Mouse (Mus musculus) limb, embryonic 12.5 days (tissue): ENCODE data around the gene Tmed1. TPM values are rescaled to one million over a fixed set of nuclear protein-coding genes. Genes with fewer than 3 reads are reported as not detected.

Source experiments
- ATAC-seq: fragments of 200-750 bp; cut with Nextera tagmentation; 2 replicates; pipeline ENCODE4 v1.8.0; 2017; ENCODE audit warnings: low read depth, moderate TSS enrichment; ENCODE audit not compliant: insufficient number of reproducible peaks, insufficient read depth, low FRiP score, low TSS enrichment
- H3K27ac ChIP-seq: fragments of 300-500 bp; sonication (generic); 2 replicates; pipeline ENCODE4 v1.5.1; 2016; ENCODE audit warnings: mild to moderate bottlenecking, moderate library complexity
- H3K27me3 ChIP-seq: fragments of 300-500 bp; sonication (generic); 2 replicates; pipeline ENCODE4 v1.6.1; 2016; ENCODE audit warnings: mild to moderate bottlenecking, moderate library complexity
- H3K36me3 ChIP-seq: fragments of 300-500 bp; sonication (generic); 2 replicates; pipeline ENCODE4 v1.6.1; 2016; ENCODE audit warnings: mild to moderate bottlenecking, moderate library complexity
- H3K4me1 ChIP-seq: fragments of 300-500 bp; sonication (generic); replicated peaks from 2 replicates; pipeline ENCODE4 v1.6.1; 2016
- H3K4me2 ChIP-seq: fragments of 300-500 bp; sonication (generic); 2 replicates; pipeline ENCODE4 v1.6.1; 2016; ENCODE audit warnings: mild to moderate bottlenecking, moderate library complexity
- H3K4me3 ChIP-seq: fragments of 300-500 bp; sonication (generic); replicated peaks from 2 replicates; pipeline ENCODE4 v1.5.1; 2016; ENCODE audit warnings: mild to moderate bottlenecking
- H3K9ac ChIP-seq: fragments of 300-500 bp; sonication (generic); replicated peaks from 2 replicates; pipeline ENCODE4 v1.6.1; 2016; ENCODE audit warnings: mild to moderate bottlenecking, moderate library complexity
- H3K9me3 ChIP-seq: fragments of 300-500 bp; sonication (generic); 2 replicates; pipeline ENCODE4 v1.6.1; 2016; ENCODE audit warnings: mild to moderate bottlenecking, moderate library complexity
- WGBS: fragments of 180-500 bp; shearing (Covaris S2); methylation state at CpG from one replicate; pipeline ENCODE4 v1.1.7; 2016; 5-methylcytosine and 5-hydroxymethylcytosine counted together
- polyA plus RNA-seq: library from polyadenylated mRNA; unstranded; fragments of >200 nt; fragmentation: Nextera tagmentation; extraction: Ambion mirVana; gene quantifications from 2 replicates; pipeline ENCODE4 v1.2.1, GENCODE M21; 2016

The Tmed1 gene
- polyA plus RNA-seq, result 108 and 117 TPM in 2 replicates

GRCm38 (mm10) chr9:21509772-21510688 is at the start of gene Tmed1:
Gene Tmed1 (minus strand): TSS chr9:21510252.
- H3K9me3 ChIP-seq, result no peaks in the 10 kb centered on the region
- H3K27me3 ChIP-seq, result no peaks in the 10 kb centered on the region
- peak; percentile 95 for ATAC-seq
- H3K36me3 ChIP-seq, result peaks cover 42% of the 10 kb centered on the region
- H3K4me1 ChIP-seq, result peaks cover 15% of the 10 kb centered on the region
- peak within 1 kb of the TSS; percentile 63 for H3K4me3 ChIP-seq
- WGBS, result under 1% methylated on average over 44 of the region's 44 CpGs
- H3K9ac ChIP-seq, result peak within 1 kb of the TSS; percentile 76
- peak within 1 kb of the TSS; percentile 71 for H3K4me2 ChIP-seq
- peak within 1 kb of the TSS; percentile 89 for H3K27ac ChIP-seq

GRCm38 (mm10) chr9:21559151-21559550 is 49.1 kb upstream of the Tmed1 start:
- H3K4me1 ChIP-seq, result no peaks in the 10 kb centered on the region
- H3K9ac ChIP-seq, result no peak overlapping the region
- H3K4me2 ChIP-seq, result no peak overlapping the region
- ATAC-seq, result no peak
- no peaks in the 10 kb centered on the region for H3K9me3 ChIP-seq
- WGBS, result over 99% methylated on average over 3 of the region's 3 CpGs
- no peak overlapping the region for H3K27ac ChIP-seq
- H3K4me3 ChIP-seq, result no peak overlapping the region
- H3K27me3 ChIP-seq, result no peaks in the 10 kb centered on the region
- H3K36me3 ChIP-seq, result peaks cover 50% of the 10 kb centered on the region

GRCm38 (mm10) chr9:21558366-21558765 is 48.3 kb upstream of the Tmed1 start:
- Histone ChIP-seq H3K4me1 (no peaks in the 10 kb centered on the region), H3K27ac (no peak overlapping the region), H3K4me2 (no peak overlapping the region), H3K9me3 (no peaks in the 10 kb centered on the region), H3K9ac (no peak overlapping the region), H3K4me3 (no peak overlapping the region), H3K36me3 (peaks cover 58% of the 10 kb centered on the region), H3K27me3 (no peaks in the 10 kb centered on the region)
- 95% methylated on average over 4 of the region's 4 CpGs for WGBS
- no peak for ATAC-seq

GRCm38 (mm10) chr9:21557556-21557955 is 47.5 kb upstream of the Tmed1 start:
- 93% methylated on average over 2 of the region's 2 CpGs for WGBS
- H3K36me3 ChIP-seq, result peaks cover 59% of the 10 kb centered on the region
- peak overlapping the region; percentile 50; the same call in 1 of the 2 replicates for H3K27ac ChIP-seq
- H3K9me3 ChIP-seq, result no peaks in the 10 kb centered on the region
- no peaks in the 10 kb centered on the region for H3K27me3 ChIP-seq
- no peak for ATAC-seq
- H3K9ac ChIP-seq, result no peak overlapping the region
- H3K4me2 ChIP-seq, result no peak overlapping the region
- H3K4me3 ChIP-seq, result no peak overlapping the region
- no peaks in the 10 kb centered on the region for H3K4me1 ChIP-seq

GRCm38 (mm10) chr9:21556996-21557395 is 46.9 kb upstream of the Tmed1 start:
- Histone ChIP-seq H3K36me3 (peaks cover 54% of the 10 kb centered on the region), H3K9ac (no peak overlapping the region), H3K4me2 (no peak overlapping the region), H3K9me3 (no peaks in the 10 kb centered on the region), H3K4me1 (no peaks in the 10 kb centered on the region), H3K27ac (no peak overlapping the region), H3K4me3 (no peak overlapping the region), H3K27me3 (no peaks in the 10 kb centered on the region)
- WGBS, result 91% methylated on average over 2 of the region's 2 CpGs
- no peak for ATAC-seq

- no peak overlapping the region for H3K27ac ChIP-seq
- no peak overlapping the region for H3K4me3 ChIP-seq
- ATAC-seq, result no peak
- H3K9ac ChIP-seq, result no peak overlapping the region
- H3K36me3 ChIP-seq, result peaks cover 59% of the 10 kb centered on the region
- no peaks in the 10 kb centered on the region for H3K9me3 ChIP-seq
- H3K27me3 ChIP-seq, result no peaks in the 10 kb centered on the region
- H3K4me2 ChIP-seq, result no peak overlapping the region
- 89% methylated on average over 6 of the region's 6 CpGs for WGBS
- H3K4me1 ChIP-seq, result no peaks in the 10 kb centered on the region
These were observed 45.2 kb upstream of the Tmed1 start for GRCm38 (mm10) chr9:21555198-21555742.

GRCm38 (mm10) chr9:21553607-21554273 is 43.7 kb upstream of the Tmed1 start:
- WGBS, result 83% methylated on average over 6 of the region's 6 CpGs
- H3K27me3 ChIP-seq, result no peaks in the 10 kb centered on the region
- ATAC-seq, result no peak
- H3K4me3 ChIP-seq, result no peak overlapping the region
- no peaks in the 10 kb centered on the region for H3K9me3 ChIP-seq
- H3K4me1 ChIP-seq, result peaks cover 6% of the 10 kb centered on the region
- H3K36me3 ChIP-seq, result peaks cover 59% of the 10 kb centered on the region
- H3K4me2 ChIP-seq, result no peak overlapping the region
- H3K9ac ChIP-seq, result no peak overlapping the region
- no peak overlapping the region for H3K27ac ChIP-seq

- H3K27me3 ChIP-seq, result no peaks in the 10 kb centered on the region
- no peak overlapping the region for H3K4me2 ChIP-seq
- no peaks in the 10 kb centered on the region for H3K9me3 ChIP-seq
- H3K27ac ChIP-seq, result no peak overlapping the region
- no peak overlapping the region for H3K9ac ChIP-seq
- H3K4me1 ChIP-seq, result peaks cover 15% of the 10 kb centered on the region
- H3K4me3 ChIP-seq, result no peak overlapping the region
- H3K36me3 ChIP-seq, result peaks cover 41% of the 10 kb centered on the region
- WGBS, result 99% methylated on average over 2 of the region's 2 CpGs
- no peak for ATAC-seq
These were observed 41.0 kb upstream of the Tmed1 start for GRCm38 (mm10) chr9:21551049-21551448.

GRCm38 (mm10) chr9:21547075-21547941 is 37.3 kb upstream of the Tmed1 start:
- ATAC-seq, result peak; percentile 4
- peaks cover 25% of the 10 kb centered on the region for H3K4me1 ChIP-seq

GRCm38 (mm10) chr9:21546789-21547074 is 36.7 kb upstream of the Tmed1 start, which contains the start of gene Carm1:
Gene Carm1 (plus strand): TSS chr9:21546894.
- WGBS, result under 1% methylated on average over 26 of the region's 52 CpGs
- Histone ChIP-seq H3K4me3 (peak within 1 kb of the TSS; percentile 85), H3K27ac (peak within 1 kb of the TSS; percentile 99), H3K4me2 (peak within 1 kb of the TSS; percentile 80), H3K4me1 (peaks cover 25% of the 10 kb centered on the region), H3K9me3 (no peaks in the 10 kb centered on the region), H3K27me3 (no peaks in the 10 kb centered on the region), H3K36me3 (peaks cover 22% of the 10 kb centered on the region), H3K9ac (peak within 1 kb of the TSS; percentile 98)
- no peak; the same call in 1 of the 2 replicates for ATAC-seq

More at GRCm38 (mm10) chr9:21547075-21547941, 37.3 kb upstream of the Tmed1 start:
- peak overlapping the region; percentile 99 for H3K27ac ChIP-seq
- H3K4me3 ChIP-seq, result peak overlapping the region; percentile 85
- no peaks in the 10 kb centered on the region for H3K27me3 ChIP-seq
- peaks cover 22% of the 10 kb centered on the region for H3K36me3 ChIP-seq
- peak overlapping the region; percentile 80 for H3K4me2 ChIP-seq
- 1% methylated on average over 54 of the region's 66 CpGs for WGBS
- H3K9ac ChIP-seq, result peak overlapping the region; percentile 98
- no peaks in the 10 kb centered on the region for H3K9me3 ChIP-seq
